Mouse (Mus musculus) embryo, embryonic 9.5 days (tissue): Measurements from ENCODE around the gene Lypd6b.

Experiments
- DNase-seq: peaks from one replicate; pipeline ENCODE4 v3.0.0-alpha.2; 2017; ENCODE audit errors: extremely low spot score

The Lypd6b gene

GRCm38 (mm10) chr2:49770440-49770839 lies 17.0 kb upstream of the Lypd6b start:
- DNase-seq = no peak

- DNase-seq = no peak
These were observed 16.3 kb upstream of the Lypd6b start for GRCm38 (mm10) chr2:49771172-49771571.

- no peak for DNase-seq
These were observed 14.1 kb upstream of the Lypd6b start for GRCm38 (mm10) chr2:49773194-49773931.

- no peak for DNase-seq
These were observed 13.3 kb upstream of the Lypd6b start for GRCm38 (mm10) chr2:49774180-49774579.

GRCm38 (mm10) chr2:49775187-49775586 lies 12.3 kb upstream of the Lypd6b start:
- DNase-seq = no peak

GRCm38 (mm10) chr2:49775735-49776134 lies 11.8 kb upstream of the Lypd6b start:
- no peak for DNase-seq

- no peak for DNase-seq
These were observed 11.1 kb upstream of the Lypd6b start for GRCm38 (mm10) chr2:49776407-49776806.

GRCm38 (mm10) chr2:49788051-49788418 lies 547 bp downstream of the Lypd6b start:
- peak; percentile 39 for DNase-seq

GRCm38 (mm10) chr2:49788643-49789042 lies 1.2 kb downstream of the Lypd6b start:
- no peak for DNase-seq

GRCm38 (mm10) chr2:49789078-49789477 lies 1.6 kb downstream of the Lypd6b start:
- no peak for DNase-seq

GRCm38 (mm10) chr2:49789504-49789903 lies 2.0 kb downstream of the Lypd6b start:
- no peak for DNase-seq

- no peak for DNase-seq
These were observed 10.1 kb downstream of the Lypd6b start for GRCm38 (mm10) chr2:49797444-49798143.

- no peak for DNase-seq
These were observed 17.0 kb downstream of the Lypd6b start for GRCm38 (mm10) chr2:49804448-49804847.

- DNase-seq = no peak
These were observed 18.4 kb downstream of the Lypd6b start for GRCm38 (mm10) chr2:49805736-49806371.

- DNase-seq = no peak
These were observed 22.0 kb downstream of the Lypd6b start for GRCm38 (mm10) chr2:49809496-49809895.

- no peak for DNase-seq
These were observed 23.9 kb downstream of the Lypd6b start for GRCm38 (mm10) chr2:49811420-49811819.

- DNase-seq = no peak
These were observed 24.4 kb downstream of the Lypd6b start for GRCm38 (mm10) chr2:49811871-49812363.

- DNase-seq = no peak
These were observed 25.7 kb downstream of the Lypd6b start for GRCm38 (mm10) chr2:49813151-49813550.

- DNase-seq = no peak
These were observed 26.5 kb downstream of the Lypd6b start for GRCm38 (mm10) chr2:49814011-49814410.

GRCm38 (mm10) chr2:49815696-49816320 lies 28.3 kb downstream of the Lypd6b start:
- DNase-seq = no peak

- DNase-seq = no peak
These were observed 29.1 kb downstream of the Lypd6b start for GRCm38 (mm10) chr2:49816549-49816948.

GRCm38 (mm10) chr2:49817151-49817550 lies 29.7 kb downstream of the Lypd6b start:
- no peak for DNase-seq
